ENCODE assay signal across 8 mouse cellular contexts in the genomic region with DNA sequence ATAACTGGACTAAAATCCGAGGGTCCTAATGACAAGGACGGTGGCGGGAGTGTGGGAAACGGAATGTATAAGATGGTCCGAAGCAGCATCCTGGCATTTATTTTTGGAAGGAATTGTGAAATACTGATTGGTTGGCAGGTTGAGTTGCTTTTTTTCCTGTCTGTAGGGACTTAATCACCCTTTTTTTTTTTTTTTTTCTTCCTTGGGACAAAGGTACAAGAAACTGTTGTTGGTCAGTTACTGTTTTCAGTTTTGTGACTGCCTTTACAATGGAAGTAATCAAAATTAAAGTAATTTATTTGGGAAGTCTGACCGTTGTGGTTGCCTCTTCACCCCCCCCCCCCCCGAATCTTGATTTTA. TPM values are rescaled to one million over a fixed set of nuclear protein-coding genes. Genes with fewer than 3 reads are reported as not detected.
DNase-seq lines count a peak whose midpoint lies in the region; ATAC-seq and TF ChIP-seq lines count a peak whose summit lies in the region.

No protein-coding gene starts in this region.

- peak overlapping the region; percentile 88 to 94; a peak in 3 of 4 replicates for H3K27ac ChIP-seq in heart, embryonic 14.5 days (replicated peaks in 1 of 2; ENCODE audit: control insufficient read depth in 1 of 2, insufficient read depth in 1 of 2, low read depth in 2 of 2, low read length in 2 of 2)
- peak overlapping the region; percentile 77; the same call in 1 of the 2 replicates for H3K27ac ChIP-seq in ES-E14 (ENCODE audit: insufficient read depth, low read depth, low read length, poor library complexity, severe bottlenecking)
- H3K27ac ChIP-seq in forebrain, embryonic 16.5 days (ENCODE audit: low read length), result peak overlapping the region; percentile 96
- H3K27ac ChIP-seq in liver, embryonic 15.5 days (replicated peaks), result peak overlapping the region; percentile 96

- peak overlapping the region; percentile 88 to 98 for H3K4me3 ChIP-seq in heart, embryonic 14.5 days (ENCODE audit: control insufficient read depth in 1 of 2, insufficient read depth in 1 of 2, low read depth in 1 of 2, low read length in 2 of 2)
- H3K4me3 ChIP-seq in ES-E14 (ENCODE audit: insufficient read depth in 1 of 2, low read depth in 1 of 2, low read length in 2 of 2, poor library complexity in 1 of 2, severe bottlenecking in 1 of 2), result peak overlapping the region; percentile 74 to 93
- peak overlapping the region; percentile 88 for H3K4me3 ChIP-seq in forebrain, embryonic 16.5 days (replicated peaks; ENCODE audit: low read length)
- H3K4me3 ChIP-seq in liver, embryonic 15.5 days (replicated peaks), result peak overlapping the region; percentile 96

- WGBS in heart, embryonic 14.5 days, result 2% methylated on average over 7 of the region's 7 CpGs
- WGBS in forebrain, embryonic 16.5 days, result under 1% methylated on average over 7 of the region's 7 CpGs
- 1% methylated on average over 7 of the region's 7 CpGs for WGBS in liver, embryonic 15.5 days (ENCODE audit: insufficient replicate concordance)

- no peak for DNase-seq in heart, adult 11 months
- no peak for DNase-seq in ES-E14 (ENCODE audit: low read depth, low spot score)
- no peak for DNase-seq in Muller cell, postnatal 12 days (ENCODE audit: inconsistent ontology term)
- DNase-seq in B cell, adult 2 months, result no peak
- DNase-seq in adrenal gland, postnatal 14 days, result no peak

- no peaks in the 10 kb centered on the region for H3K9me3 ChIP-seq in heart, embryonic 14.5 days (ENCODE audit: control insufficient read depth, low read length)
- H3K9me3 ChIP-seq in ES-E14 (ENCODE audit: control insufficient read depth, insufficient read depth, low read depth, low read length), result no peaks in the 10 kb centered on the region
- H3K9me3 ChIP-seq in forebrain, embryonic 16.5 days (ENCODE audit: control insufficient read depth, low read length), result no peaks in the 10 kb centered on the region
- no peaks in the 10 kb centered on the region for H3K9me3 ChIP-seq in liver, embryonic 15.5 days (replicated peaks)

- in situ Hi-C loops in ES-E14 (cut with MboI; ENCODE audit: low sequenced_read_pairs in 2 of 2, unreplicated experiment in 2 of 2), result no loop called here

- peak overlapping the region; percentile 85 for H3K9ac ChIP-seq in heart, embryonic 14.5 days (ENCODE audit: low read length)
- H3K9ac ChIP-seq in ES-E14 (ENCODE audit: insufficient read depth, low read depth, low read length, poor library complexity, severe bottlenecking), result peak overlapping the region; percentile 84
- H3K9ac ChIP-seq in forebrain, embryonic 16.5 days (replicated peaks; ENCODE audit: low read depth, low read length), result peak overlapping the region; percentile 86
- peak overlapping the region; percentile 98 for H3K9ac ChIP-seq in liver, embryonic 15.5 days

- peak overlapping the region; percentile 92 for H3K4me2 ChIP-seq in heart, embryonic 14.5 days (ENCODE audit: low read length)
- H3K4me2 ChIP-seq in forebrain, embryonic 16.5 days (ENCODE audit: low read length), result peak overlapping the region; percentile 94
- peak overlapping the region; percentile 99 for H3K4me2 ChIP-seq in liver, embryonic 15.5 days

- no peaks in the 10 kb centered on the region for H3K36me3 ChIP-seq in heart, embryonic 14.5 days (ENCODE audit: control insufficient read depth, insufficient read depth, low read length)
- no peaks in the 10 kb centered on the region for H3K36me3 ChIP-seq in ES-E14 (ENCODE audit: control insufficient read depth, insufficient read depth, low read length, poor library complexity, severe bottlenecking)
- no peaks in the 10 kb centered on the region for H3K36me3 ChIP-seq in forebrain, embryonic 16.5 days (ENCODE audit: control insufficient read depth, insufficient read depth)
- no peaks in the 10 kb centered on the region for H3K36me3 ChIP-seq in liver, embryonic 15.5 days (replicated peaks)

- ATAC-seq in heart, embryonic 14.5 days (ENCODE audit: insufficient number of reproducible peaks, insufficient read depth, low FRiP score, low read depth), result no peak
- ATAC-seq in forebrain, embryonic 16.5 days, result no peak
- ATAC-seq in liver, embryonic 15.5 days (ENCODE audit: insufficient read depth), result no peak

- H3K4me1 ChIP-seq in heart, embryonic 14.5 days (ENCODE audit: control insufficient read depth in 2 of 2, insufficient read depth in 2 of 2, low read length in 2 of 2), result peaks cover 0 to 3% of the 10 kb centered on the region in 2 experiments; a peak in 1 of 4 replicates
- peaks cover 8% of the 10 kb centered on the region in 2 experiments; a peak in 3 of 4 replicates for H3K4me1 ChIP-seq in ES-E14 (ENCODE audit: control insufficient read depth in 2 of 2, insufficient read depth in 2 of 2, low read length in 2 of 2, poor library complexity in 1 of 2)
- peaks cover 10% of the 10 kb centered on the region for H3K4me1 ChIP-seq in forebrain, embryonic 16.5 days (replicated peaks; ENCODE audit: control insufficient read depth, insufficient read depth, low read length)
- H3K4me1 ChIP-seq in liver, embryonic 15.5 days (replicated peaks), result peaks cover 53% of the 10 kb centered on the region

- 0 out of 2 replicates have a peak, but pooled peaks cover 4% of the 10 kb centered on the region for H3K27me3 ChIP-seq in heart, embryonic 14.5 days (ENCODE audit: control insufficient read depth, insufficient read depth, low read length)
- 0 out of 2 replicates have a peak, but pooled peaks cover 4% of the 10 kb centered on the region for H3K27me3 ChIP-seq in forebrain, embryonic 16.5 days (replicated peaks; ENCODE audit: control insufficient read depth, insufficient read depth, low read length)
- H3K27me3 ChIP-seq in liver, embryonic 15.5 days, result no peaks in the 10 kb centered on the region

TF ChIP-seq in ES-E14, 5 proteins besides CTCF, POLR2A, EP300 and RAD21:
- TF ChIP-seq CHD2 (IDR thresholded peaks at IDR 0.05; ENCODE audit: low read depth, low read length) (no peak), ZNF384 (IDR thresholded peaks at IDR 0.05; ENCODE audit: low read depth, low read length) (0 out of 2 replicates have a peak, but pooled peaks have one; percentile 31), HCFC1 (IDR thresholded peaks at IDR 0.05; ENCODE audit: borderline replicate concordance, insufficient read depth, low read length) (no peak), MAFK (IDR thresholded peaks at IDR 0.05; ENCODE audit: insufficient read depth, low read depth, low read length) (no peak), ZC3H11A (IDR thresholded peaks at IDR 0.05; ENCODE audit: borderline replicate concordance, low read depth, low read length) (no peak)

RNA-seq across cellular contexts. Expression of a gene that starts 1.2 kb away (rescaled TPM):
- 1.5 and 2.1 TPM in 2 replicates for polyA plus RNA-seq in heart, embryonic 14.5 days (2014; fragmentation: Nextera tagmentation; extraction: Ambion mirVana)
- 26.5 and 35.7 TPM in 2 replicates for total RNA-seq in ES-E14 (2012; rRNA removed)
- 3.6 and 4.0 TPM in 2 replicates for polyA plus RNA-seq in forebrain, embryonic 16.5 days (2015; fragmentation: Nextera tagmentation; extraction: Ambion mirVana)
- polyA plus RNA-seq in liver, embryonic 15.5 days (2015; fragmentation: Nextera tagmentation; extraction: Ambion mirVana), result 6.6 TPM in 2 replicates
- 16.3 and 20.4 TPM in 2 replicates for total RNA-seq in adrenal gland, postnatal 14 days (2021)
